Mouse (Mus musculus) midbrain, postnatal 0 days (tissue): ENCODE data around the gene Cpeb3. TPM values are rescaled to one million over a fixed set of nuclear protein-coding genes. Genes with fewer than 3 reads are reported as not detected.

Experiments used
- ATAC-seq: fragments of 200-750 bp; cut with Nextera tagmentation; 2 replicates; pipeline ENCODE4 v1.8.0; 2017; ENCODE audit warnings: moderate number of reproducible peaks, mild to moderate bottlenecking, moderate TSS enrichment, moderate library complexity; ENCODE audit not compliant: low FRiP score
- DNase-seq: peaks from one replicate; pipeline ENCODE4 v3.0.0-alpha.2; 2015; ENCODE audit warnings: low spot score
- H3K27ac ChIP-seq: fragments of 300-500 bp; sonication (generic); 2 replicates; pipeline ENCODE4 v1.5.1; 2014; ENCODE audit warnings: low read depth, mild to moderate bottlenecking, low read length, mixed read lengths
- H3K27me3 ChIP-seq: fragments of 300-500 bp; sonication (generic); 2 replicates; pipeline ENCODE4 v1.6.1; 2014; ENCODE audit warnings: low read length, control low read depth, mixed read lengths; ENCODE audit not compliant: insufficient read depth
- H3K36me3 ChIP-seq: fragments of 300-500 bp; sonication (generic); 2 replicates; pipeline ENCODE4 v1.6.1; 2014; ENCODE audit warnings: low read length, control low read depth, mixed read lengths; ENCODE audit not compliant: insufficient read depth
- H3K4me1 ChIP-seq: fragments of 300-500 bp; sonication (generic); 2 replicates; pipeline ENCODE4 v1.6.1; 2014; ENCODE audit warnings: mild to moderate bottlenecking, control low read depth, antibody characterized with exemption, low read length, mixed read lengths; ENCODE audit not compliant: insufficient read depth
- H3K4me2 ChIP-seq: fragments of 300-500 bp; sonication (generic); 2 replicates; pipeline ENCODE4 v1.6.1; 2014; ENCODE audit warnings: low read depth, mild to moderate bottlenecking, low read length, mixed read lengths; ENCODE audit not compliant: poor library complexity, severe bottlenecking
- H3K4me3 ChIP-seq: fragments of 300-500 bp; sonication (generic); 2 replicates; pipeline ENCODE4 v1.5.1; 2014; ENCODE audit warnings: low read depth, mild to moderate bottlenecking, low read length, moderate library complexity
- H3K9ac ChIP-seq: fragments of 300-500 bp; sonication (generic); replicated peaks from 2 replicates; pipeline ENCODE4 v1.6.1; 2014; ENCODE audit warnings: mild to moderate bottlenecking, low read length, moderate library complexity, mixed read lengths; ENCODE audit not compliant: poor library complexity, severe bottlenecking
- H3K9me3 ChIP-seq: fragments of 300-500 bp; sonication (generic); 2 replicates; pipeline ENCODE4 v1.6.1; 2016; ENCODE audit warnings: low read length, control low read depth
- CTCF ChIP-seq: IDR thresholded peaks from 2 replicates; pipeline ENCODE4 v1.5.1; 2016; ENCODE audit warnings: antibody characterized with exemption, mild to moderate bottlenecking
- WGBS: fragments of 180-500 bp; shearing (Covaris S2); extraction: QIAGEN DNeasy Blood & Tissue Kit; methylation state at CpG from one replicate; pipeline ENCODE4 v1.1.7; 2014; 5-methylcytosine and 5-hydroxymethylcytosine counted together
- polyA plus RNA-seq: library from polyadenylated mRNA; unstranded; fragments of >200 nt; fragmentation: Nextera tagmentation; extraction: Ambion mirVana; gene quantifications from 2 replicates; pipeline ENCODE4 v1.2.1, GENCODE M21; 2015
- total RNA-seq: library from RNA; depleted of rRNA; stranded (reverse); fragments of >200 nt; gene quantifications from 2 replicates; pipeline ENCODE4 v1.2.3, GENCODE M21; 2014

The Cpeb3 gene
- total and polyA plus RNA-seq, 2 experiments from 2014 or later = 11.2 to 35.4 TPM

- Histone ChIP-seq H3K27me3 (no peaks in the 10 kb centered on the region), H3K9me3 (no peaks in the 10 kb centered on the region), H3K27ac (no peak overlapping the region), H3K9ac (no peak overlapping the region), H3K36me3 (peaks cover 18% of the 10 kb centered on the region; the same call in 1 of the 2 replicates), H3K4me1 (no peaks in the 10 kb centered on the region), H3K4me3 (no peak overlapping the region), H3K4me2 (no peak overlapping the region)
- no peak for DNase-seq
- no peak for TF ChIP-seq CTCF
- WGBS = 86% methylated on average over 10 of the region's 10 CpGs
- no peak for ATAC-seq
Measured at GRCm38 (mm10) chr19:37044431-37044830, 164.0 kb downstream of the Cpeb3 start.

GRCm38 (mm10) chr19:37040906-37041305, 167.5 kb downstream of the Cpeb3 start:
- H3K4me2 ChIP-seq = no peak overlapping the region
- ATAC-seq = no peak
- H3K27me3 ChIP-seq = no peaks in the 10 kb centered on the region
- no peak overlapping the region for H3K27ac ChIP-seq
- H3K4me1 ChIP-seq = no peaks in the 10 kb centered on the region
- peaks cover 11% of the 10 kb centered on the region for H3K36me3 ChIP-seq
- no peak overlapping the region for H3K9ac ChIP-seq
- no peak overlapping the region for H3K4me3 ChIP-seq
- TF ChIP-seq CTCF = no peak
- DNase-seq = no peak
- H3K9me3 ChIP-seq = no peaks in the 10 kb centered on the region

GRCm38 (mm10) chr19:37032364-37032763, 176.0 kb downstream of the Cpeb3 start:
- no peaks in the 10 kb centered on the region for H3K4me1 ChIP-seq
- ATAC-seq (no peak), DNase-seq (no peak)
- H3K4me3 ChIP-seq = no peak overlapping the region
- H3K9me3 ChIP-seq = no peaks in the 10 kb centered on the region
- H3K9ac ChIP-seq = no peak overlapping the region
- H3K4me2 ChIP-seq = no peak overlapping the region
- H3K36me3 ChIP-seq = peaks cover 4% of the 10 kb centered on the region
- no peaks in the 10 kb centered on the region for H3K27me3 ChIP-seq
- 85% methylated on average over 2 of the region's 2 CpGs for WGBS
- no peak for TF ChIP-seq CTCF
- H3K27ac ChIP-seq = no peak overlapping the region

- H3K4me1 ChIP-seq = no peaks in the 10 kb centered on the region
- H3K36me3 ChIP-seq = peaks cover 4% of the 10 kb centered on the region
- no peak overlapping the region for H3K4me2 ChIP-seq
- no peak overlapping the region for H3K27ac ChIP-seq
- H3K9me3 ChIP-seq = no peaks in the 10 kb centered on the region
- no peaks in the 10 kb centered on the region for H3K27me3 ChIP-seq
- H3K9ac ChIP-seq = no peak overlapping the region
- WGBS = 91% methylated on average over 5 of the region's 5 CpGs
- DNase-seq (no peak), ATAC-seq (no peak)
- H3K4me3 ChIP-seq = no peak overlapping the region
- no peak for TF ChIP-seq CTCF
Measured at GRCm38 (mm10) chr19:37031446-37031845, 177.0 kb downstream of the Cpeb3 start.

- H3K36me3 ChIP-seq = peaks cover 4% of the 10 kb centered on the region
- no peaks in the 10 kb centered on the region for H3K9me3 ChIP-seq
- H3K4me3 ChIP-seq = no peak overlapping the region
- WGBS = 65% methylated on average over 6 of the region's 6 CpGs
- DNase-seq = peak; percentile 22
- H3K27me3 ChIP-seq = no peaks in the 10 kb centered on the region
- H3K4me1 ChIP-seq = no peaks in the 10 kb centered on the region
- H3K4me2 ChIP-seq = no peak overlapping the region
- no peak overlapping the region for H3K9ac ChIP-seq
- no peak for ATAC-seq
- TF ChIP-seq CTCF = no peak
- no peak overlapping the region for H3K27ac ChIP-seq
Measured at GRCm38 (mm10) chr19:37029771-37030170, 178.6 kb downstream of the Cpeb3 start.

- H3K36me3 ChIP-seq = 0 out of 2 replicates have a peak, but pooled peaks cover 4% of the 10 kb centered on the region
- 77% methylated on average over 11 of the region's 11 CpGs for WGBS
- DNase-seq = no peak
- ATAC-seq = no peak
- H3K9ac ChIP-seq = no peak overlapping the region
- no peak overlapping the region for H3K27ac ChIP-seq
- H3K9me3 ChIP-seq = no peaks in the 10 kb centered on the region
- no peaks in the 10 kb centered on the region for H3K27me3 ChIP-seq
- TF ChIP-seq CTCF = no peak
- H3K4me2 ChIP-seq = no peak overlapping the region
- no peaks in the 10 kb centered on the region for H3K4me1 ChIP-seq
- H3K4me3 ChIP-seq = no peak overlapping the region
Measured at GRCm38 (mm10) chr19:37026408-37026807, 182.0 kb downstream of the Cpeb3 start.
